Mouse (Mus musculus): ENCODE data around the gene Ppp2r3a. TPM values are rescaled to one million over a fixed set of nuclear protein-coding genes. Genes with fewer than 3 reads are reported as not detected.

Ppp2r3a gene
- polyA plus RNA-seq, 1 experiment from 2014 or later, result 71.3 TPM

Other genes starting within 250 kb of the Ppp2r3a start
- 17.8 and 20.3 TPM in 2 replicates for gene Pccb, start 216.9 kb downstream of the Ppp2r3a start, polyA plus RNA-seq (2014; fragmentation: Nextera tagmentation; extraction: Ambion mirVana)
- gene Msl2, start 177.7 kb downstream of the Ppp2r3a start, polyA plus RNA-seq (2014; fragmentation: Nextera tagmentation; extraction: Ambion mirVana), result 3.3 and 3.8 TPM in 2 replicates